24 mouse cellular contexts compared by ENCODE assay signal in genomic region chr2:94932115-94932514, GRCm38 (mm10).
"Had no signal": no experiment of that assay in that cellular context is flagged by ENCODE, and none has a peak within 500 bp of the region (broad histone marks: within the 10 kb centered on the region; RNA-seq: fewer than 3 reads in every experiment).

No protein-coding gene starts in this region.

- H3K9me3 ChIP-seq: heart, embryonic 13.5 days; heart, embryonic 15.5 days; hindbrain, embryonic 13.5 days; hindbrain, embryonic 15.5 days; limb, embryonic 13.5 days; limb, embryonic 15.5 days; liver, embryonic 12.5 days had no signal

- H3K27me3 ChIP-seq: heart, embryonic 13.5 days; heart, embryonic 15.5 days; hindbrain, embryonic 13.5 days; hindbrain, embryonic 15.5 days; limb, embryonic 13.5 days; limb, embryonic 15.5 days; liver, embryonic 12.5 days had no signal

- H3K9ac ChIP-seq: forebrain, postnatal 0 days; heart, embryonic 13.5 days; heart, embryonic 15.5 days; hindbrain, embryonic 13.5 days; hindbrain, embryonic 15.5 days; limb, embryonic 13.5 days; limb, embryonic 15.5 days; liver, embryonic 12.5 days had no signal

- H3K4me1 ChIP-seq: heart, embryonic 13.5 days; heart, embryonic 15.5 days; hindbrain, embryonic 15.5 days; limb, embryonic 15.5 days; liver, embryonic 12.5 days had no signal

- H3K4me3 ChIP-seq: heart, adult 2 months; heart, embryonic 13.5 days; heart, embryonic 15.5 days; hindbrain, embryonic 13.5 days; hindbrain, embryonic 15.5 days; limb, embryonic 13.5 days; limb, embryonic 15.5 days; liver, embryonic 12.5 days had no signal

- H3K27ac ChIP-seq: heart, adult 2 months; heart, embryonic 13.5 days; heart, embryonic 15.5 days; hindbrain, embryonic 13.5 days; hindbrain, embryonic 15.5 days; hindbrain, postnatal 0 days; limb, embryonic 13.5 days; limb, embryonic 15.5 days; liver, embryonic 12.5 days had no signal

- H3K36me3 ChIP-seq: heart, embryonic 13.5 days; heart, embryonic 15.5 days; hindbrain, embryonic 13.5 days; hindbrain, embryonic 15.5 days; limb, embryonic 13.5 days; limb, embryonic 15.5 days; liver, embryonic 12.5 days had no signal

- DNase-seq: forebrain, postnatal 0 days; gastrocnemius, postnatal 14 days; gastrocnemius, postnatal 36 days; heart, adult 11 months; heart, adult 2 months; heart, postnatal 14 days; heart, postnatal 36 days; kidney, adult 11 months; kidney, adult 2 months; kidney, adult 9 months; kidney, postnatal 36 days; layer of hippocampus, adult 9-11 months; layer of hippocampus, postnatal 36 days; left cerebral cortex, postnatal 4 days had no signal

- ATAC-seq: forebrain, postnatal 0 days; hindbrain, postnatal 0 days; intestine, embryonic 16.5 days; liver, embryonic 12.5 days had no signal

- H3K4me2 ChIP-seq: heart, embryonic 11.5 days; heart, embryonic 13.5 days; heart, embryonic 15.5 days; hindbrain, embryonic 13.5 days; hindbrain, embryonic 15.5 days; limb, embryonic 13.5 days; limb, embryonic 15.5 days; liver, embryonic 12.5 days had no signal
